Mouse (Mus musculus): ENCODE measurements at regions not wholly inside any gene's neighbourhood (a gene's known extent, or its start where the extent isn't known, plus 50 kb on each side); places are given as distances from the start of the nearest gene placed in this dataset.

DNA sequence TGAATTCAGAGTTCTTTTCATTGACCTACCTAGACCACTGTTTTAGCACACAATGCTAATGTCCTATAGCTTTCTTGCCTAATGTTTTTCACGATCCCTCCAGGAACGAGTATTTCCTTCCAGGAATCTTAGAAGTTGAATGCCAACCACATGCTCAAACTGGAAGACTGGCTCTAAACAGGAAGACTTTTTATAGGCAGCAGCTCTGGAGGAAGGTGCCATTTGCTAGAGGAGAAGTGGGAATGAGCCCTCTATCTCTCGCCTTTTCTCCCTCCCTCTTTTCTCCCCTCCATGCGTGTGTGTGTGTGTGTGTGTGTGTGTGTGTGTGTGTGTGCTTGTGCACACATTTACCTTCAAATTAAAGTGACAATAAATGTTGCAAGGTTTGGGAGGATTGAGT is 410.7 kb upstream of the Kdm8 start:
- DNase-seq = no peak

DNA sequence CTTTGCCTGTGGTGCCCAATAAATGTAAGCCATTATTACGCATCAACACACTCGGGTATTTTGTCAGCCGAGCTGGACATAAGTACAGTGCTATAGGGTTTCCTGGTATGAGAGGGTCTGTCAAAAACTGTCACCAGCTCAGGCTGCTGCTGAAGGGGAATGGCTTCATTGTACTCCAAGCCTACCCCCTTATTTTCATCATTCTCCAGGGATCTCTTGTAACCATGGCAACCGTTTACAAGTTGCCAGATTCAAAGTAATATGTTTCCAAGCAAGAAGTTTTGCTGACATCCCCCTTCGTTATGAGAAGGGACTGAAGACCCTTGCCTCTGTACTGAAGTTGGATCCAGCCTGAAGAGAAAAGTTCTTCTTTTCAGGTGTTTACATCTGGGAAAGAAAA is 410.3 kb upstream of the Kdm8 start:
- no peak for DNase-seq

DNA sequence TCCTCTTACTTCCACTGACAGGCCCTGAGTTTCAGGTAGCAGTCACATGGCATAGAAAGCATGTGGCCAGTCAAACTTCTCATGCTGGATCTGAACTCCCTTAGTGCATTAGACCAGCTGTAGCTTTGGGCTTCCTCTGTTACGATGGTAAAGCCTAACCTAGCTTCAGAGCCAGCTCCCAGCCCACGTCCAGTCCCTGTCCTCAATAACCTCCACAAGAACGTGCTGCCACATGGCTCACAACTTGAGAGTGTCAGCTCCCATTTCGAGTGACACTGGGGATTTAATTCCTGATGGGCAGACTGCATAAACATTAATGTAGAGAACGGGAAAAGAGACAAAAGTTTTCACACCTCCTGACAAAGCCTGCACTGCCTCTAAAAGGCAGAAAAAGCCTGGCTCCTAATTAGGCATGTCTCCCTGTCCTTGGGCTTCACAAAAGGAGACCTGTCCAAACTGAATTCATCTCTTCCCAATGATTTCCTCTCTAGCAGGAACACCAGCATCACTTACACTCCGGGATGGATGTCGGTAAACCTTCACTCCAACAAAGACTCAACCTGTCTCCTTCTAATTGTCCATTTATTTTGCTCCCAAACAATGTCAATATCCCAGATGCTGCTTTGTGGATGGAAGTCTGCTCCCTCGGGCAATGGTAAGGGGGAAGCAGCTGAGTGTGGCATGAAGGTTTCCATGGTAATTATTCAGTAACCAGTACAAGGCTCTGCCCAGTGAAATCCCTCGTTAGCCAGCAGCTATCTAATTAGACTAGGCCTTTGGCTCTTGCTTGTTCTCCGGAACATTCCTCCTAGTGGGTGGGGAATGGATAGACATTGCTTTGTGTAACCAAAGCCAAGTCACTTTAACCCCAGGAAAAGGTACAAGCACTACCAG is 408.1 kb upstream of the Kdm8 start:
- DNase-seq = peak; percentile 30 to 35

DNA sequence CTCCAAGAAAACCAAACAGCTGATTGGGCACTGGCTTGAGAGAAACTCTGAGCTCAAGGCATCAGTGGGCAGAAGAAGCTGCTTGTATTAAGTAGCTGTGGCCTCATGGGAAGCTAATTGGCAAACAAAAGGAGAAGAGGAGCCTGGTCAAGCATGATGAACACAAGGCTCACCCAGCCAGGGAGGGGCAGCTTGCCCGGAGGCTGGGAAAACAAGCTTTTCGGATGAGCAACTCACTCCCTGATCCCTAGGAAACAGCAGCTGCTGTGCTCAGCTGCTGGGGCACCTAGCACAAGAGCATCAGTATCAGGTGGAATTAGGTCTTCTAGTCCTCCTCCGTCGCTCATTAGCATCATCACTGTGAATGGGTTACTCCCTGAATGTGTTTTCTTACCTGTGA is 405.6 kb upstream of the Kdm8 start:
- peak; percentile 74 to 83 for DNase-seq

DNA sequence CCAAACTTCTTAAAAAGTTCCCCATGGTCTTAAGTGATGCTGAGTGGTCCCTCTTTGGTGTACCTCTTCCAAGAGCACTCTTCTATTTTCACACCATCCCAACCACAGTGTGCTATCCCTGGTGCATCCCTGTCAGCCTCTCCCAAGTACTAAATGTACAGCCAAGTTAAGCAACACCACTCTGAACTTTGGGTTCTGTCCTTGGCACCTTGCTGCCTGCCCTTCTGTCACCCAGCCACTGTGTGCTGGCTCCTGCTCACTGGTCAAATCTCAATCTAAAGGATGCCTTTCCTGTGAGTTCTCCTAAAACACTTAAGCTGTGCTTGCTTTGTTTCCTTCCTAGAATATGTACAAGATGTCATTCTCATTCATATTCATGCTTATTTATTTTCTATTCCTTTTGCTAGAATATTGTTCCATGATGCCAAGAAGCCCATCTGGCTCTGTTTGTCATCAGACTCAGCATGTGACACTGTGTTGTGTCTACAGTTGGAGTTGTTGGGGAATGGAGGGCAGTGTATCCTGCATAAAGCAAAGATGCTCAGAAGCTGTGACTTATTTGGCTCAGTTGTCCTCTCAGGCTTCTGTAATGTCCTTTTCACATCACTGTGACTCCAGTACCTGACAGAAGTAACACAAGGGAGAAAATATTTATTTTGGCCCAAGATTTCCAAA is 388.4 kb upstream of the Kdm8 start:
- peak; percentile 9 to 28 for DNase-seq

DNA sequence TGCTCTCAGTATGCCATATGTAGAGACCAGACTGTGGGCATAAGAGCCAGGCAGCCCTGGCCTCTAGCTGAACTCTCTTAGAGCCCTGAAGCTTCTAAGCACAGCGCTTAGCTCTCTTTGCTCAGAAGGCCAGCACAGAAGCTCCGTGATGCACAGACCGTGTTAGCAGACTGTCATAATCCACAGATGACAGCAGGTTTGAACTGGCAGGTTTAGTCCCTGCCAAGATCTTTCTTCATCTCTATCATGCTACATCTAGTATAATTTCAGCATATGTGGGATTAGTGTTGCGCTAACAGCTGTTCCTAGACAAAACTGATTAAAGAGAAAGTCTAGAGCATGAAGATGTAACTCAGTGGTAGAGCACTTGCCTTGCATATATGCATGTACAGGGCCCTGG is 342.0 kb upstream of the Kdm8 start:
- DNase-seq = peak; percentile 25 to 40

DNA sequence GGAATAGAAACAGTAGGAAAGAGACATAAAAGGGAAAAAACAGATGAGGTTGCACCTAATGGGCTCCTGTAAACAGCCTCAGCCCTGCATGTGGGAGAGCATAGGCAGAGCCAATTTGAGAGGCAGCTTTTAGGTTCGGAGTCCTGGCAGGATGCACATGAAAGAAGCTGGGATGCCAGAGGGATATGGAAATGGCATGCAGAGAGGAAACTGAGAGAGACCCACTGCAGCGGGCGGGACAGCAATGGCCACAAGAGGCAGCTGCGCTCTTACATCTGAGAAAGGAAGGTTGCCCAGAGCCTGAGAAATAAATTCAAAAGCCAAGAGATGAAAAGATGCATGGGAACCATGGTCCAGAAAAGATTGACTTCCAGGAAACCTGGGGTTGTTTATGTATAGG is 340.5 kb upstream of the Kdm8 start:
- peak; percentile 36 to 61 for DNase-seq

DNA sequence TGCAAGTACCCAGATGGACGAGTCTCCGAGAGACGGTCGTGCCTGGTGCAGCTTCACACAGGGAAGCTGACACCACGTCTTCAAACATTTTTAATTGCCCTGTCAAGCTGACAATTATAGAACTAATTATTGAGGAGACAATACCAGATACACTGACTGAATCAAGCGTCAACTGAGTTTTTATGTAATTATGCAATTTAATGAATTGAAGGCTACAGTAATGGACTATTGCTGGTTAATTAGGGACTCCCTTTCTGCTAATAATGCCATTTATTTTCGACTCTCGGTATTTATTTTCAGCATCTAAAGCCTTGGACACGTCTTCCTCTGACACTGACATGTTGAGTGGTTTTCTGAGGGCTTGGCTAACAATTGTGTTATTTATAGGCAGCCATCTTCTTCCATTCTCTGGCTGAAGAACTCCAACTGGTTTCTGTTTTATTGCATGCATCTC is 331.6 kb upstream of the Kdm8 start:
- DNase-seq = peak in 1 of 2 experiments; percentile 23

DNA sequence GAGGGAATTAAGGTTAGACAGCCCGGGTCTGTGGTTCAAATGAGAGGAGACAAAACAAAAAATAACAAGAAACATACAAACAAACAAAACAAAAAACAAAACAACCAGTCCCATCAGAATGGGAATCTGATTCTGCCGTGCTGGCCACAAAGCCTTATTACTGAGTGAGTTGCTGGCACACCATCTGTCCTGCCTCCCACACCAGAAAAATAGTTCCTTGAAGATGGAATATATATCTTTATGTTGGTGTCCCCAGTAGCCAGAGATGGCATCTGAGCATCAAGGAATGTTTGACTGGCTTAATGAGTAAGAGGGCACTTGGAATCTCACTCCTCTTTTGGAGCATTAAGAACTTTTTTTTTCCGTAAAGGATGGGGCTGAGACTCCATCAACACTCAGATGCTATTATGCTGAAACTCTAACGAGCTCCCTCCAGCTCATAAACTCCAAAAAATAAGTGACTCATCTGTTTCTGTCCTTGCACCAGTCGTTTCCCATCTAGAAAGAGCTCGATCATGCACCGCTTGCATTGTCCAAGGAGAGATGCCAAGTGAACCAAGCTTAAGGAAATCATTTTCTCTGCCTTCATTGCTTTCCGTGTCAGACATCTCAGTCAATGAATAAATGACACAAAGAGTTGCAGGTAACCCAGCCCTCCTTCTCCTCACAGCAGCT is 329.0 kb upstream of the Kdm8 start:
- DNase-seq = no peak

DNA sequence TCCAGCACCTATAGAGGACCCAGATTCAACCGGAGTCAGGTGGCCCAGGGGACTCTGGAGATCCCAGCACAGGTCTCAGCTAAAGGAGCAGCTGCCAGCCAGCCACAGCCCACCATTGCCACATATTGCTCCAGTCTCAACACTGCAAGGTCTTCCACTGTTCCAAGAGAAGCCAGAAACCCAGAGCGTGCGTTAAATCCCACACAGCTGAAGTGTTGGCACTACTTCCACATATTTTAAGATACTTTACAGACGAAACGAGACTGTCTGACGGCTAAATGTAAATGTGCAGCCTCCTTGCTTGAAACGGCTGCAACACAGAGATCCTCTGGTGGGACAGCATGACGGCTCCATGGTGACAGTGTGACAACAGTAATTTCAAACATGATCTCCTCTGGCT is 327.3 kb upstream of the Kdm8 start:
- DNase-seq = no peak

DNA sequence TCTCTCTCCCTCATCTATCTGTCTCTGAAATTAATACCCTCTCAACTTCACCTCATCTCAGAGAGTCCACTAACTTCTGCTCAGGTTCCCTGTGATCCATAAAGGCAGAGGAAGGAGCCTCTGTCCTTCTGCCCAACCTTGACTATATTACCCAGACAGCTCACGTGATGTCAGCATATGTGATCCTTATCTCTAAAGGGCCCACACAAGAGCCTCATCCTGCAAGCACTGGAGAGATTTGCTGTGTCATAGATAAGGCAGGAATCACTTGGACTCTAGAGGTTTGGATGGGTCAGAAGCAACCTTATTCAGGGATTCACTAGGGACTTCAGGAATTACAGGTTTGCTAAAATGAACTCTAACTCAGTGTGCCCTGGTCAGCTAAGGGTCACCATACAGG is 315.3 kb upstream of the Kdm8 start:
- DNase-seq = no peak

DNA sequence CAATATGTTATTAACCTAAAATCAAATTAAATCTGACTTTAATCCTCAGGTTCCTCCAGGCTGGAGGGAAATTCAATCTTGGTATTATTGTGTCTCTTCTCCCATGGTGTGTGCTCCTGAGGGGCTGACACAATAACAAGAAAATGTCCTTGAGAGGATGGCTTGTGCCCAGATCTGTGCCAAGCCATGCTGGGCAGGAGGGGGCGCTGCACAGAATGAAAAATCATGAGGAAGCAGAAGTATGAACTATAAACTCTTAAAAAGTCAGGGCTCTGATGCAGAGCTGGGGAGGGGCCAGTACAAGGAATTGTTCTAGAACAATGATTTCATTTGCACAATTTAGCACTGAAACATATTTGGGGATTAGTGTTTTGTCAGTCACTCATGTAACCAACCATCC is 312.5 kb upstream of the Kdm8 start:
- no peak for DNase-seq

DNA sequence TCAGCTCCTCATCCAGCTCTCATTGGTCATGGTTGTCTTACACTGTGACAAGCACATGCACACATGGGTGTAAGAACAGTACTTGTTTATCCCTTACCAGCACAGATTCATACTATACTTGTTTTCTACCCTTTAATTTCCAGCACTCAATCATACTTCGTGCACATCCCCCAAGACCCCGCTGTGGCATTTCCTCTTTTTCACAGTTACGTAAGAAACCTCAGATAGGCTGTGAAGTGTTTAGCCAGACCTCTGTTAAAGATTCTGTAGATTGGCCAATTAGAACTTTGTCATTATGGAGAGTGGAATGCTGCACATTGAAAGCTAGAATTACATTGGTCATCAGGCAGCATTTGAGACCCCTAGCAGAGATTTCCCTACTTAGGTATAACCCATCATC is 305.9 kb upstream of the Kdm8 start:
- DNase-seq = no peak

DNA sequence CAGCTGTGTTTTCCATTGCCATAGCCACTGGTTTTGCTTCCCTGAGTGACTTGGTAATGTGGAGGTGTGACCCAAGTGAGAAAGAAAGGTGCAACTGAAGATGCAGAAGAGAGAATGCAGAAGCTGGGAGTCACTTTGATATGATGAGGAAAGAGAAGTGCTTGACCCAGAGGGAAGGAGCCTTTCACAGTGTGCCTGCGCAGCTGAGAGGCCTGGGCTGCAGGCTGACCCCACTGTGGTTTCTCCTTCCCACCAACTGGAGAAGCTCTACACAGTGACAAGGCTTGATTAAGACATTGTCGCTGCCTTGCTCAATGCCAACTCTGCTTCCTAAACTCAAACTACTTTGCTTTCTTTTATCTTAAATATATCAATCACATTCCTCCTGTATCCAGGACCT is 305.3 kb upstream of the Kdm8 start:
- no peak for DNase-seq

DNA sequence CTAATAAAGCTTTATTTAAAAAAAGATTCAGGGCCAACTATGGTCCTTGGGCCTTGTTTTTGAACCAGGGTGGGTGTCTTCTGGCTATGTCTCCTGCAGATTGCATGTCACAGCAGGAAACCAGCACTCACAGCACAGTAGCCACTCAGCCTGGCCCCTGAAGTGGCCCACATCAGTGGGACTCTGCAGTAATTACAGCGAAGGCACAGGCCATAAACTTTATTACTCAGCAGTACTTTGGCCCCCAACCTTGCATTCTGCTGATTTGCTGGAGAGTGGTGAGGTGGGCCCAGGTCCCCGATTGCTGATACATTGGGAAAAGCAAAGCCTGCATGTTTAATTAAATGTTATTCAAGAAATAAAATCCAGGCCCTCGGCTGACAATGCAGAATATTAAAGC is 303.6 kb upstream of the Kdm8 start:
- no peak for DNase-seq

DNA sequence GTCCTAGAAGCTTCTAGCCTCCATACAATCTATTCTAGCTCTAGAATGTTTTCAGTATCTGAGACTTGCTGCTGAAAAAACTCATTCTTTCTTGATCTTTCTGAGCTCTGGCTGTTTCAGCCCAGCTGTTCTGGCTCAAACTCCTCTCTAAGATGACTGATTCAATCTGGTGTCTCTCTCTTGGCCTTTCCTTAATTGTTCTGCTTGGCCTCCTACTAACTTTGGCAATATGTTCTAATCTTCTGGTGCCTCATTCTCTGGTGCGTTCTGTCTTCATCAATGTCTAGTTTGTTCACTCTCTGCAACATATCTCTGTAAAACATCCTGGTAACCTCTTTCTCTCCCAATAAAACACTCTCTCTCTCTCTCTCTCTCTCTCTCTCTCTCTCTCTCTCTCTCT is 302.6 kb upstream of the Kdm8 start:
- DNase-seq = no peak

DNA sequence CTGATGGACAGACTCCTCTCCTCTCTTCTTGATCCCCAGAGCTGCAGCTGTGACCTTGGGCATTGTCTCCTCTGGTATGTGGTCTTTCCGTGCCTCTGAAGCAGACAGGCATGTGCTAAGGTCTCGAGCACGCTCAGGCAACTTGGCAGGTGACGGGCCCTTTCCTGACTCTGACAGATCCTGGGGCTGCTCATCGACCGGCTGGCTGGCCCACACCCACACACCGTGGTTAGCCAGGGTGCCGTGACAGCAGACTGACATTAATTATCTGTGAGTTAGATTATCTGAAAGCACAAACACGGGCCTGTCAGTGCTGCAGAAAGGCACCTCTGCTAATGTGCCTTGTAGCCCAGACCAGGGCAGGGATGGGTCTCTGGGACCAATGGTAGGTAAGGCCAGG is 298.5 kb upstream of the Kdm8 start:
- peak in 1 of 2 experiments; percentile 22 for DNase-seq

DNA sequence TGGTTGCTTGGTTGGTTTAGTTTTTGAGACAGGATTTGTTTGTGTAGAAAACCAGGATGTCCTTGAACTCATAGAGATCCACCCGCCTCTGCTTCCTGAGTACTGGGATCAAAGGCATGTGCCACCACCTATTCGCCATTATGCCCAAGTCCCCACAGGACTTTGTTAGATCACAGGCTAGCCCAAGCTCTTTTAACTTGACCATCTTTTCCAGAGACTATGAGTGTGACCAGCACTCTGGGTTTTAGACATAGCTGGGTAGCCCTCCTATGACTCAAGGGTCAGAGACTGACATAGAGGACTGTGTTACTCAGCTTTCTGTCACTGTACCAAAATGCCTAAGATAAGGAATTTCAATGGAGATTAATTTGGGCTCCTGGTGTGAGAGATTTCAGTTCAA is 295.3 kb upstream of the Kdm8 start:
- no peak for DNase-seq

DNA sequence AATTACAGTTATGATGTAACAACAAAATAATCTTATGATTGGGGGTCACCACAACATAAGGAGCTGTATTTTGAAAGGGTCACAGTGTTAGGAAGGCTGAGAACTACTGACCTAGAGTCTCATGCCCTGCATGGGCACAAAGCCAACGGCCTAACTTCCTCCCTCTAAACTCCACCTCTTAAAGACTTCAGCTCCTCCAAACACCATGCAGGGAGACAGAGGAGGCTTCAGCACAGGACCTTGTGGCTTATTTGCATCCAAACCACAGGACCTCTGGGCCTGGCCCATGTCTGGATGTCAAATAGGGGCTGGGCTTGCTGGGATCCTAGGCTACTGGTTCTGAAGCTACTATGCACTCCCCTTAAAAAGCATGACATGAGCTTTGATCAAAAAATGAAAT is 294.7 kb upstream of the Kdm8 start:
- DNase-seq = no peak

DNA sequence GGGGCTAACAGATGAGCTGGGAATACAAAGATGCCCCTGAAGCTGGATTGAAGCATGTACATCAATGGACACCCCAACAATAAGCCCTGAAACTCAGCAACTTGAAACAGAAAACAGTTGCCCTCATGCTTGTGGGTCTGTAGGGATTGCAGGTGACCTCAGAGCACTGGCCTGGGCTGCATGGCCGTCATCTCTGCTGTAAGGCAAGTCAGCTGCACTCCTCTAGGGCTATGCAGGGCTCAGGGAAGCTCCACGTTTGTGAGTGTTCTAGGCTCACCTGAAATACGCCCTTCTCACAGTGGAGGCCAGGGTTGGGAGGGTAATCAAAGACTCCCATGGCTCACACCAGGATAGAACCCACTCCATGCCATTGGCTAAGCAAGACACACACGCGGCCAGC is 292.2 kb upstream of the Kdm8 start:
- DNase-seq = no peak

DNA sequence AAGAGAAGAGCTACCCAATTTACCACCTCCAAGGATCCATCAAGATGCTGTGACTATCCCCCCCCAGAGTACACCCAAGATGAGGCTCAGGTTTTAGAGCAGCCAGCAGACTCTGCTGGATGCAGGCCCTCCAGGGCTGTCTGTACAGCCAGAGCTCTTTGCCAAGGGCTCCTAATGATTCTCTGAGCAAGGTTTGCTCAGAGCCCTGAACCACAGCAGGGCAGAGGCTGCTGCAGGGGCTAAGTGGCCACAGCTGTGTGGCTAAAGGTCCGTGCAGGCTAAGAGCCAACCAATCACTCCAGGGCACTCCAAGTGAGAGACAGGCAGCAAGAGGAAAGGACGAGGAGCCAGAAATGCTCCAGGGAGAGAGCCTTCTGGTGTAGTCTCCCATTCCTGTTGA is 289.2 kb upstream of the Kdm8 start:
- peak; percentile 21 to 34 for DNase-seq

DNA sequence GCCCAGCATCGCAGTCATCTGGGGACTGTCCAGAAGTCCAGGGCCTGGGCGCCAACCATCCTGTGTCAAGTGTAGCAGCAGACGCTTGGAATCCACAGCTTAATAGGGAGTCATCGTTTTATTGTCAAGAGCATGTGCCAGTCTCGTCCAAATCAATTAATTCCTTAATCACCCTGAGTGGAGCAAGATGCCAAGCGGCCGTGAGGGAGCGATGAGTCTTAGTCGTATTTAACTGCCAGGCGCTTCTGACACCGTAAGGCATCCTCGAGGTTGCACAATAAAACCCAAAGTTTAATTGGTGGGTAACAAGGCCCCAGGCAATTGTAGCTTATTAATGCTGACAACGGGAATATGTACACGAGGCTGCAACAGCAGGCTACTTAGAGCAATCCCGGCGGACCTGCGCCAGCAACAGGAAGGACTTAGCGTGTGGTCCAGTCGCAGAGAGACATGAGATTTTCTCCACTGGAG is 277.6 kb upstream of the Kdm8 start:
- peak; percentile 69 to 81 for DNase-seq

DNA sequence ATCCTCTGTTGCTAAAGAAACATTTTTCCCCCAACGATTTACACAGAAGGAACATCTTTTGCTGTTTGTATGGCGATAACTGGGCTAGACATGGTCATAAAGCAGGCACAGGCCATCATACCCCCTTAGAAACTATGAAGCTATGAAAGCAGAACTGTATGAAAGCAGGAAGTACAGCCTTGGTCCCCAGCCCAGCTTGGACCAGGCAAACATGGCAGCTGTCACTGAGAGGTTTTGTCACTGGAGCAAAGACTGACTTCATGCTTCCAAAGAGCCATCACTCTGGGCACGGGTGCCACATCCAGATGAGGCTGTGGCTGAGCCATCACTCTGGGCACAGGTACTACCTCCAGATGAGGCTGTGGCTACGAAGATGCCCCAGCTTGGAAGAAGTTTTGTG is 276.8 kb upstream of the Kdm8 start:
- DNase-seq = peak; percentile 50 to 60

DNA sequence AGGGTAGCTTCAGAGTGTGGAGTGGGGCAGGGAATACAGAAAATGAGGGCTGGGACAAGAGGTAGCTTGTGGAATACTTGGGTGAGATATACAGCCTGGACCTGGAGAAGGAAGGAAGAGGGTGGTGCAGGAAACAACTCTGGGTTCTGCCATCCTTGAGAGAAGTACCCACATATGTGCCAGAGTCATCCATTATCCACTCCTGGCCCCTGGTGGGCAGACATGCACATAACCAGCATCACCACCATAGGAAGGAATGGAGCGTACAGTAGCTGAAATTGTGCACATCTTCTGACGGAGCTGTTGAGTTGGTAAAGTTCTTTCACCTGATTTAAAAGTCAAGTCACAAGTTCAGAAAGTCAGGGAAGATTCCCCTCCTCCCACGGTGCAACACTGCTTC is 262.9 kb upstream of the Kdm8 start:
- peak; percentile 74 for DNase-seq
